Mouse (Mus musculus) right cerebral cortex, adult 2 months (tissue): ENCODE measurements around the gene Kcnh1.

Experiments
- DNase-seq, 2 experiments: peaks; one replicate each; pipeline ENCODE4 v3.0.0; 2021 to 2022; ENCODE audit warnings: low spot score in 2 of 2

The Kcnh1 gene

DNA sequence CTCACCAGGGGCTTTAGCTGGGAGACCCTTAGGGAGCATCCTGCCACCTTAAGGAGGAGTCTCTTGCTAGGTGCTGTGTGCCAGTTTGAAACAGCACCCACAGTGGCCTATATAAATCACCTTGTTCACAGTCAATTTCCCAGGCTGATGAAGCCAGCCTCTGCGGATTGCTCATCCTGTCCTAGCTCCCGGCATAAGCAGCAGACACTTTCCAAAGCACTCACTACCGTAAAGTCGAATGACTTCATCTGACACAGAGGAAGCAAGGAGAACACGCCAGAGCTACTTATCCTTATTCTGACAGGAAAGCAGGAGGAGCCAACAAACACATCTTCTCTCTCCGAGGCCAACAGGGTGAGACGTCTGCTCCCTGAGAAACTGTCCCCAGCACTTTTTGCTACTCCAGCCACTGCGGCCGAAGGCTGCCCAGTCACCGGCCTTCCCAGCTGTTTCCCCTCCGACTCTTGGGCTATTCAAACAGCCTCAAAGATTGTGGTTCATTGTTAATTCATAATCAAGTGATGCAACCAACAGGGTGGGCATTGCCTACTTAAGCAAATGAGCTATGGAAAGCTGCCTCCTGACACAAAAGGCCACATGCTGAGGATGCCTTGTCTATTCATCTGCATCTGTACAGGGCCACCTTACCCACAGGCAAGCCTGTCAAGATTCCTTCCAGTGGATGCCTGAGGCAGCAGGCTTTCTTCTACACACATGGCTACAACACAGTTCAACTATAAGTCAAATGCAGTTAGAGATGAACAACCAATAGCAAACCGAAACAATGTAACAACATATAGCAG, 332.0 kb downstream of the Kcnh1 start:
- no peak for DNase-seq

- DNase-seq: peak; percentile 19 to 41
Measured at GRCm38 (mm10) chr1:192525711-192526350, 335.3 kb downstream of the Kcnh1 start.

DNA sequence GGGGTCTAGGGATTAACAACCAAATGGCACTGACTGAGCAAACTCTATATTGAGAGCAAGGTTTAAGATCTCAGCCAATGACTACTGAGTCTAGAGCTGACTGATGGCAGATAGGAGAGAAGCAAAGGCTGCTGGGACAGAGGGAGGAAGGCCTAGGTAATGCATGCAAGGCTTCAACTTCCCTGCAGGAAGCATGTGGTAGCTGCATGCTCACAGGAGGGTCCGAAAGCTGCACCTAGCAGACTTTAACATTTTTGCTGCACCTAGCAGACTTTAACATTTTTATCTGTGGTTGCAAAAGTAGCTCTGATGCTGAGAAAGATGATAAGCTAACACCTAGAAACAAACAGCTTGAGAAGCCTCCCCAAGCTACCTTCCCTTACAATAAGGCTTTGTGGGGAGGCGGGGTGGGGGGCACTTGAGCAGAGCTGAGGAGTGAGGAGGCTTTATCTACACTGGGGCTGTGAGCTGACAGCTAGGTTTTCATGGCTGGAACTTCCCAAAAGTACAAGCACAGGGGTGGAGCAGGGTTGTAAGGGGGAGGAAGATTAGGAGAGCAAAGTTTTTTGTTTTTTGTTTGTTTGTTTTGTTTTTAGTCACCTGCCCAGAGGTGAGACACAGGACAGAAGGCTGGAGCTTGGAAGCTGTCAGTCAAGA, 341.0 kb downstream of the Kcnh1 start:
- no peak for DNase-seq

GRCm38 (mm10) chr1:192532212-192532611, 341.6 kb downstream of the Kcnh1 start:
- no peak for DNase-seq

- no peak for DNase-seq
Measured at GRCm38 (mm10) chr1:192533016-192533415, 342.4 kb downstream of the Kcnh1 start.

- DNase-seq: no peak
Measured at GRCm38 (mm10) chr1:192536440-192536839, 345.9 kb downstream of the Kcnh1 start.

- DNase-seq: no peak
Measured at GRCm38 (mm10) chr1:192537169-192537568, 346.6 kb downstream of the Kcnh1 start.

DNA sequence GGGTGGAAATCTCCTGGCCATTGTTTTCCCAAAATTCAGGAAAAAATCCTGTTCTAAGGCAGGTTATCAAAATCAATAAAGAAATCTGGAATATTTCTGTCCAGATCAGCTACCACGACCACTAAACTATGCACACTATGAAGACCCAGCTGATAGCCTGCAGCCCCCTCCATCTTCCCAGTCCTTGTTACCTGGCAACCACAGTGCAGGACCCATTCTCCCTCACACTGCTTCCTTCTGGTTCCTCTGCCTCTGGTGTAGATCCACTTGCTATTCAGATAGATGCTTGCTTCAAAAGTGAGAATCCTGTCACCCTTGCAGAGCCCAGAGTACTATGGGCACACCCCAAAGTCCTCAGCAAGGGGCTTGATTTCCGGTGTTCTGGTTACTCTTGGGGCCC, 351.5 kb downstream of the Kcnh1 start:
- no peak for DNase-seq

- no peak for DNase-seq
Measured at GRCm38 (mm10) chr1:192543686-192544085, 353.1 kb downstream of the Kcnh1 start.

GRCm38 (mm10) chr1:192544091-192544490, 353.5 kb downstream of the Kcnh1 start:
- DNase-seq: no peak

GRCm38 (mm10) chr1:192544901-192545300, 354.3 kb downstream of the Kcnh1 start:
- DNase-seq: no peak

GRCm38 (mm10) chr1:192546843-192547242, 356.3 kb downstream of the Kcnh1 start:
- no peak for DNase-seq

- no peak for DNase-seq
Measured at GRCm38 (mm10) chr1:192550561-192550960, 360.0 kb downstream of the Kcnh1 start.

DNA sequence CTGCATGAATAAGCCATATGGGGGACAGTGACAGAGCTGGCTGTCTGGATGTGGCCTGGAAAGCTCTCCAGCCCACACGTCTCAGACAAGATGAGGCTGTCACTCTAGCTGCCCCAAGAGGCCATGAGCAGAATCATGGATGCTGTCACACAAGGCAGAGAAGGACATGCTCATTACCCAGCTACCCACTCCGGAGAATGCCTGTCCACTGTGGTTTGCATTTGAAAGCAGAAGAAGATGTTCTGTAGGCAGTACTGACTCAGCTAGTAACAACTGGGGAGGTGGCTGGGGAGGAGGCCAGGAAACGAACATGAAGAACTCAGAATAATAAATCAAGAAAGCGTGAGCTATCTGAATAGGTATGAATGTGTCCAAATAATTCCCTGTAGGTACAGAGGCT, 364.9 kb downstream of the Kcnh1 start:
- peak; percentile 59 to 65 for DNase-seq

DNA sequence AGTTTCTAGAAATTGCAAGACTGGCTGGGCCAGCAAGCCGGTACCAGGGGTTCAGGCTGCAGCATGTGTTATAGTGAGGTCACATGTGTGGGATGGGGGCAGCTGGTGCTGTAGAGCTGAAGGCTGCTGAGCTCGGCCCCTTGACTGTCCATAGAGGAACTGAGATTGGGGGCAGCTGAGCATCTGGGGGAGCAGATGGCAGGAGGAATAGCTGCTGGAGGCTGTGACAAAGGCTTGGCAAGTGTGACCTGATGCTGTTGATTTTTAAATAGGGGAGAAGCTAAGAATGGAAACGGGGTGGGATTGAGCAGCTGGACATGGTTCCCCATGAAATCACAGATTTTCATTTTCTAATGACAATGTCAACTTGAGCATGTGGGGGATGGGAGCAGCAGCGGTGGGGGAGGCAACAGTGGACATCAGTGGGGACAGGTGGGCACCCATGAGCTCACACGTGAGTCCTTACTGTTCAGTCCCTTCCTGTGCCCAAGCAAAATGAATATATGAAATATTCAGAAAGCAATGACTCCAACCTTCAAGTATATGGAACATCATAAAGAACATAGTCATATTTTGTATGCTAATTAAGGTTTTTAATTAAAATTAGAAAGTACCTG, 367.5 kb downstream of the Kcnh1 start:
- DNase-seq: peak; percentile 24 to 25

GRCm38 (mm10) chr1:192559341-192559740, 368.8 kb downstream of the Kcnh1 start:
- DNase-seq: no peak
